Mouse (Mus musculus) spleen, postnatal 10 days (tissue): ENCODE data around the gene Ccdc169.
A peak's percentile ranks its signal among the peaks of the same experiment; 100 is the strongest.

ENCODE experiments used
- DNase-seq, 2 experiments: peaks; one replicate each; pipeline ENCODE4 v3.0.0; 2021 to 2022; ENCODE audit warnings: low spot score in 2 of 2

Ccdc169 gene

GRCm38 (mm10) chr3:55137039-55137438, at the start of gene Ccdc169:
Ccdc169 (plus strand) TSS chr3:55137339.
- DNase-seq, result no peak

- no peak for DNase-seq
Observed at GRCm38 (mm10) chr3:55087360-55087759, 49.8 kb upstream of the Ccdc169 start.

GRCm38 (mm10) chr3:55088359-55088758, 48.8 kb upstream of the Ccdc169 start:
- DNase-seq, result no peak

- DNase-seq, result no peak
Observed at GRCm38 (mm10) chr3:55088843-55089242, 48.3 kb upstream of the Ccdc169 start.

DNA sequence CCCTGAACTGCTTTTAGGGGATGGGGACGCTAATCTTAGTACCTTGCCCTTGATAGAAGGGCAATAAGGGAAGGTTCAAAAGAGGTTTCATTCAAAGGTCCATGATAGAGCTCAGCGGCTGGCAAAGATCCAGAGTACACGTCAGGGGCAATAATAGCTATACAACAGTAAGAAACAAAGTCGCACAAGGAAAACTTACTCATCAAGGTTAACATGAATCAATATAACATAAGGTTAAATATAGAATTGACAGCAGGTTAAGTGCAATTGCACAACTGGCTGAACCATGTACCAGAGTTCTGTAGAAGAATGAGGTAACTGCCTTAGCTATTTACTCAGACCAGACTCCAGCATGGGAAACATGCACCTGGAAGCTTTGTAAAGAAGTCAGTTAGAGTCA, 47.8 kb upstream of the Ccdc169 start:
- DNase-seq, result no peak

DNA sequence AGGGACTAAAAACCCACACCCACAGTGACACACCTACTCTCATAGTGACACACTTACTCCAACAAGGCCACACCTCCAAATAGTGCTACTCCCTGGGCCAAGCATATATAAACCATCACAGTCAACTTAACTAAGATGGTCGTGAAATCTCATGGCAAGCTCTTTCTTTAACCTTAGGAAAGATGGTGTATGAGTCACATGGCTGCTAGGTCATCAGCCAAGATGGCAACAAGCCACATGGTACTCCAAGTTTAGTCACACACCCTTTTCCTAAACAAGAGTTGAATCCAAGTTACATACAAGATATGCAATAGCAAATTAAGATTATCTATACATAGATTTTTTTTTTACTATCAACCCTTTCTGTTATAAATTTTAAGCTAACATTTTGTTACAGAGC, 44.0 kb upstream of the Ccdc169 start:
- no peak for DNase-seq

GRCm38 (mm10) chr3:55095968-55096654, 41.0 kb upstream of the Ccdc169 start:
- no peak for DNase-seq

DNA sequence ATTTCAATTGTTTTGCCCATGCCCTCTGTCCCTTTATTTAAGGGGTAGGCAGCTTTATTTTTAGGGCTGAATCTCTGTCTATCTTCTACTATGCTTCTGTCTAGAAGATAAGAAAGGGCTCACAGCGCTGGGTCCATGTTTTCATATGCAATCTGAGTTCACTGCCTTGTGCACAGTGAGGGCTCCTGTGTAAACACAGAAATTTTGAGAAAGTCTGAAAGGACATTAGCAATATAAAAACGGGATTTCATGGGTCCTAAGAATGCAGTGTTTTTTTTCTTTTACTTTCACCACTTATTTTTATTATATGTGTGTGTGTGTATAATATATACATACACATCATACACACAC, 40.5 kb upstream of the Ccdc169 start:
- no peak for DNase-seq

- DNase-seq, result no peak
Observed at GRCm38 (mm10) chr3:55097186-55097585, 40.0 kb upstream of the Ccdc169 start.

DNA sequence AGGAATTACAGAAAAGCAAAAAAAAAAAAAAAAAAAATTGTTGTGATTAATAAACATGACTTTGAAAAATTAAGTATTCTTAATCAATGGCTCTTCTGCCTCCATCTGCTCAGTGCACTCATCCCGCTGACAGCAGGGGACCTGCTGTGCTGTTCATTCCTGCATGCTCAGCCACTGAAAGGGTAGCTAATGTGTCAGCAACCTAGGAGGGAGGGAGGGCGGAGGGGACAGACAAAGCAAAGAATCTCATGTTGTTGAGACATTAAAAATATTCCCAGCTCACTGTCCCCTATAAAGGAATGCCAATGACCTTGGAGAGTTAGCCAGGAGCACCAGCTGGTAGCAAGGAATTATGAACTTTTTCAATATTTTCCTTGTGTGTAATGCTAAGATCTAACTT, 39.1 kb upstream of the Ccdc169 start:
- no peak for DNase-seq

- no peak for DNase-seq
Observed at GRCm38 (mm10) chr3:55098990-55099389, 38.1 kb upstream of the Ccdc169 start.

- no peak for DNase-seq
Observed at GRCm38 (mm10) chr3:55101092-55101491, 36.0 kb upstream of the Ccdc169 start.

DNA sequence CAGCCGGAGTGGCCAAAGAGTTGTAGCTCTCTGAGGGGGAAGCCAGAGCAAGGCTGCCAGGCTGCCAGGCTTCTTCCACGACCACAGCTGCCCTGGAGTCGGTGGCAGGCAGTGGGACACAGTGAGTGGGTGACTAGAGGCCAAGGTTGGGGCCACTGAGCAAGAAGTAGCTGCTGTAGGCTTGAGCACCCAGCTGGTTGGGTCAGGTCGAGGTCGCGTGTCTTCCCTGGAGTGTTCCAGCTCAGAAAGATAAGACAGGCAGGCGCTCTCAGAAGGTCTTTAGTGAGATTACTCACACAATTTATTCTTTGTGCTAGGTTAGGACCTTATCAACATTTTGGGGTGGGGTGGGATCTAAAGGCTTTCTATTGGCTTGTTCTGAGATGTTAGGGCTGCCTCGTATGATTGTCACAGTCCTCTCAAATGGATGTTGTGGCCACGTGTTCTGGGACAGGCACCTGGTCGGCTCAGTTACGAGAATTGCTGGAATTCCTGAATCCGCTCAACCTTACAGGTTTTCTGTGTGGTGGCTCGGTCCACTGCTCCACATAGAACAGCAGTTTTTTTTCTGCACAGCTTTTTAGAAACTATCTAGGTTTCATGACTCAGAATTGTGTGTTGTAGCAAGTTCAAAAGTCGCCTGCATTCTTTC, 31.6 kb upstream of the Ccdc169 start:
- DNase-seq, result no peak

DNA sequence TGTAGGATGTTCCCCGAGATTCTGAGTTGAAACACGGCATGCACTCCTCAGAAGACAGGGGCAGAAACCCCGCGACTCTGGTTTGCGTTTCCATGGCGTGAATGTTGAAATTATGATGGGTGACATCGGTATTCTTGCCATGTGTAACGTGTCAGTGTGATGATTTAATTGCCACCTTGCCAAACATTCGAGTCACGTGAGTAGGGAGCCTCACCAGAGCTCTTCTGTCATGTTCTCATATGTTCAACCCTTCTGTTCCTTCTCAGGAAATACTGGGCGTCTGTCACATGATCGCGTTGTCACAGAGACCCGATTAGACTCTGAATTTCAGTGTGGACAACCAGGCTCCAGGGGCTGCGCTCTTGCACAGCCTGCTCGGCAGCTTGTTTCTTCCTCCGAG, 31.1 kb upstream of the Ccdc169 start:
- no peak for DNase-seq

- DNase-seq, result no peak
Observed at GRCm38 (mm10) chr3:55109097-55109496, 28.0 kb upstream of the Ccdc169 start.

- DNase-seq, result peak; percentile 84 to 93
Observed at GRCm38 (mm10) chr3:55111935-55112709, 25.0 kb upstream of the Ccdc169 start, which contains the start of gene Spg20. Spg20 (plus strand) TSS chr3:55112108.

DNA sequence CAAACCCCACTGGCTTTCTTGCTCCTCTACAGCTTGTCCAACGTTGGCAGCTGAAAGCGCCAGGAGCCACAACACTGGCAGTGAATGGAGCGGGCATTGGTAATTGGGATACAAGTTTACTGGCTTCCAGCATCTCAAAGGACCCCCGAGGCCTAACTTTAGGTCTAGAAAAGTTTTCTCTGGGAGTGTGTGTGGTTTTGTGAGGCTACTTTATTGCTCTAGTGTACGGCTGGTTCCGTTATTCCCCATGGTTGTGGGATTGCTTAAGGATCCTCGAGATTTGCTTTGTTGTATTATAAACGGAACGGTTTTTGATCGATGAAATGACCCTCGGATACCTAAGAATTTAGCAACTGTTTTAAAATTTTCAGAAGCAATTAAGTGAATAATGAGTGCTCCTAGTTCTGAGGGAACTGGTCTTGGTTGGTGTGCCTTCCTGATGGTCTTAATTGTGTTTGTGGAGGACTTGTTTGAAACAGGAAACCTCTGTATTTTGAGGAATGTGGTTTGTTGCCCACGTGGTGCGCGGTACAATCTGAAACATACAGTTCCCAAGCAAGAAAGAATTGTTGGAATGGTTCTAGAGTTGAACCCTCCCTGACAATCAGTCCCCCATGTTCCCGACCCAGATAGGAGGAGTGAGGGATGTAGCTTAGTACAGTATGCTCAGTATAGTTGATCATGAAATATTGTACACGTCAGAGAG, 24.3 kb upstream of the Ccdc169 start:
- no peak for DNase-seq

GRCm38 (mm10) chr3:55114313-55115065, 22.6 kb upstream of the Ccdc169 start:
- DNase-seq, result no peak

DNA sequence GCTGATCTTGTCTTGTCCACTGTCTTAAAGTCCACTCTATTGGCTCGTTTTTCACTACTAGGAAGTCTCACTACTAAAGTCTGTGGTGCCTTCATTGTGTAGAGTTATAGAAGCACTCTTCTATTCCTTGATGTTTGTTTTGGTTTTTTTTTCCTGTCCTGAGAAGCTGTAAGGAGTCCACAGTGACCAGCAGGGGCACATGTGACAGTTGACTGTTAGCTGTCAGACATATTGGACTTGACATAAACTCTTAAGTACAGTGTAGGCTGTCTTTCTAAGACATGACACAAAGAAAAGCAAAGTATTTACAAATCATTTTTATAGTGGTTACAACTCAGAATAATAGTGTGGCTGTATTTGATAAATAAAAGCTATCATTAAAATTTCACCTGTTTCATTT, 22.1 kb upstream of the Ccdc169 start:
- no peak for DNase-seq

DNA sequence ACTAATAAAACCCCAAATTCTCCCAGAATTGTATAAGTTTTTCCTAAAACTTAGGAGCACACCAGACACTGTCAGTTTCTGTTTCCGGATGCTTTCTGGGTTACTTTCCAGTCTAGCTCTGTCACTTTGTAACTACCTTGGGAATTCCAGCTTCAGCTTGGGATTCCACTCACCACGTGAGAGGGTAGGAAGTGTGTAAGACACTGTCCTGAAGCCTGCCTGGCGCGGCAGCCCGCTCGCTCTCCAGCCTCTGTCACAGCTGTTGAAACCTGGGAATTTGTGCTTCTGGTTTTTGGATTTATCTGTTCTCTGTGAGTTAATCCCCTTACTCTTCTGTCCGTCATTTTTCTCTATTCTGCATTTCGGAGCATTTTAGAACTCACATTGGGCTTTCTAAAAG, 21.1 kb upstream of the Ccdc169 start:
- no peak for DNase-seq

DNA sequence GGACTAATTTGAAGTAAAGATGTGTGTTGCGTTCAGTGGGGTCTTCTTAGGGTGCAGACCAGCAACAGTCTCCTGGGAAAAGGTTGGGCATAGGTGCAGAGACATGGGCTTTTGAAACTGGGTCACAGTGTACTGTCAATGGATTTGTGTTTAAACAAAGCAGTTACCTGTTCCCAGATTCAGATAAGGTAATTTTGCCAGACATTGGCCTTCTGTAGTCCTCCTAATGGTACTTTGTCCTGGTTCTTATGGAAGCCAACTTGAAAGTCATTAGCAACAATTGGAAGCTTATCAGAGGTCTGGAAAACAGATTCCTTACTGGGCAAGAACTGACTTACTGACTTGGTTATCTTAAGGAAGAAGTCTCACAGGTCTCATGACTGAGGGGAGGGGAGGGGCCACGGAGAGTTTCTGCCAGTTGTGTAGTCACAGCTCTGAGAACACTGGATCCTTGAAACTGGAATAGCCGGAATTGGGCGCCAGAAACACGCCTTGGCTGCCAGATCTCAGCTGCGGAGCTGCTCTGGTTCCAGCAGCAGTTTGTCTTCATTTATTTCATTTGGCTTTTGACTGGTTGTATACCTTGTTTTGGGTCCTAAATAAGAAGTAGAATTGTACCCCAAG, 17.8 kb upstream of the Ccdc169 start:
- DNase-seq, result no peak
